ENCODE assay signal across 24 mouse cellular contexts in the genomic region with DNA sequence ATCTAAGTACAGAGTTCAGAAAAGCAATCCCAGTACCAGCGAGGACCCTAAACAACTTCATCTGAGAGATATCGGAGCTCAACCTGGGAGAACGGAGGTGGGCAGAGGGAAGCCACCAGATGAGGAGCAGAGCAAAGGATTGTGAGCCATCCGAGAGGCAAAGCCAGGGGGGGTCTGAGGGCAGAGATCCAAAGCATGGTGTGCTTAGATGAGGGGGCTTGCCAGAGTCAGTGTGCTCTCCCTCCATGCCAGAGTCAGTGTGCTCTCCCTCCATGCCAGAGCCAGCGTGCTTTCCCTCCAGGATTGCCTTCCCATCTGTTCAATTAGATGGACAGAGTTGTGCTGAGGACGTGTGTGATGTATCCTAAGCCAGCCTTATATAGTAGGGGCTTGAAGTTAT. TPM values are rescaled to one million over a fixed set of nuclear protein-coding genes. Genes with fewer than 3 reads are reported as not detected.
A peak's percentile ranks its signal among the peaks of the same experiment; 100 is the strongest.
DNase-seq lines count a peak whose midpoint lies in the region; ATAC-seq and TF ChIP-seq lines count a peak whose summit lies in the region.
"Had no signal": no experiment of that assay in that cellular context is flagged by ENCODE, and none has a peak within 500 bp of the region (broad histone marks: within the 10 kb centered on the region; RNA-seq: fewer than 3 reads in every experiment).

No protein-coding gene starts in this region.

- no peak for TF ChIP-seq CTCF in stomach, postnatal 0 days (IDR thresholded peaks at IDR 0.05; ENCODE audit: low read depth)

- no peak overlapping the region for H3K4me2 ChIP-seq in heart, embryonic 12.5 days
- 0 out of 2 replicates have a peak overlapping the region, but pooled peaks have one; percentile 22 for H3K4me2 ChIP-seq in intestine, embryonic 15.5 days (replicated peaks)
- no peak overlapping the region for H3K4me2 ChIP-seq in intestine, embryonic 16.5 days (ENCODE audit: low read depth, low read length)
- peak overlapping the region; percentile 8 for H3K4me2 ChIP-seq in stomach, postnatal 0 days (replicated peaks; ENCODE audit: low read depth)
- H3K4me2 ChIP-seq: liver, embryonic 11.5 days; midbrain, embryonic 11.5 days had no signal

- TF ChIP-seq EP300 in stomach, postnatal 0 days (optimal IDR thresholded peaks at IDR 0.05) = no peak

- H3K9ac ChIP-seq in heart, embryonic 12.5 days = 0 out of 2 replicates have a peak overlapping the region, but pooled peaks have one; percentile 6
- no peak overlapping the region for H3K9ac ChIP-seq in intestine, embryonic 15.5 days
- no peak overlapping the region for H3K9ac ChIP-seq in intestine, embryonic 16.5 days (ENCODE audit: low read depth, low read length)
- peak overlapping the region; percentile 36; the same call in 1 of the 2 replicates for H3K9ac ChIP-seq in stomach, postnatal 0 days (ENCODE audit: low read length)

- H3K27ac ChIP-seq in heart, embryonic 12.5 days (ENCODE audit: poor library complexity, severe bottlenecking) = no peak overlapping the region
- H3K27ac ChIP-seq in heart, embryonic 10.5 days = no peak overlapping the region
- no peak overlapping the region for H3K27ac ChIP-seq in intestine, embryonic 15.5 days
- H3K27ac ChIP-seq in intestine, embryonic 16.5 days (ENCODE audit: low read length) = no peak overlapping the region
- peak overlapping the region; percentile 18; the same call in 1 of the 2 replicates for H3K27ac ChIP-seq in stomach, postnatal 0 days (replicated peaks)
- H3K27ac ChIP-seq: forebrain, embryonic 10.5 days had no signal

- ATAC-seq in heart, embryonic 12.5 days (ENCODE audit: insufficient number of reproducible peaks, low FRiP score) = no peak
- no peak for ATAC-seq in intestine, embryonic 15.5 days
- no peak for ATAC-seq in intestine, embryonic 16.5 days
- no peak for ATAC-seq in megakaryocyte, adult 5-6 weeks (ENCODE audit: poor library complexity, severe bottlenecking)
- no peak for ATAC-seq in stomach, postnatal 0 days (ENCODE audit: low FRiP score, low TSS enrichment)
- ATAC-seq: CD4-positive, CD25-positive, alpha-beta regulatory T cell, adult 4 months had no signal

- H3K36me3 ChIP-seq in heart, embryonic 12.5 days = peaks cover 4% of the 10 kb centered on the region; the same call in 1 of the 2 replicates
- no peaks in the 10 kb centered on the region for H3K36me3 ChIP-seq in heart, embryonic 10.5 days
- no peaks in the 10 kb centered on the region for H3K36me3 ChIP-seq in intestine, embryonic 15.5 days
- H3K36me3 ChIP-seq in intestine, embryonic 16.5 days (ENCODE audit: control insufficient read depth, insufficient read depth, low read length) = no peaks in the 10 kb centered on the region
- peaks cover 16% of the 10 kb centered on the region for H3K36me3 ChIP-seq in megakaryocyte, embryonic 14.5 days (replicated peaks; ENCODE audit: low read length)
- H3K36me3 ChIP-seq in stomach, postnatal 0 days (ENCODE audit: control insufficient read depth, insufficient read depth, low read length) = no peaks in the 10 kb centered on the region
- H3K36me3 ChIP-seq: forebrain, embryonic 10.5 days had no signal

- peaks cover 64% of the 10 kb centered on the region for H3K4me1 ChIP-seq in heart, embryonic 12.5 days (replicated peaks)
- H3K4me1 ChIP-seq in heart, embryonic 10.5 days = peaks cover 67% of the 10 kb centered on the region
- H3K4me1 ChIP-seq in intestine, embryonic 15.5 days (replicated peaks) = peaks cover 9% of the 10 kb centered on the region
- peaks cover 22% of the 10 kb centered on the region for H3K4me1 ChIP-seq in intestine, embryonic 16.5 days (ENCODE audit: control insufficient read depth, insufficient read depth, low read length)
- H3K4me1 ChIP-seq in megakaryocyte, embryonic 14.5 days = peaks cover 95% of the 10 kb centered on the region
- peaks cover 2% of the 10 kb centered on the region for H3K4me1 ChIP-seq in stomach, postnatal 0 days (replicated peaks; ENCODE audit: control insufficient read depth, insufficient read depth)

- H3K9me3 ChIP-seq in heart, embryonic 12.5 days (replicated peaks) = no peaks in the 10 kb centered on the region
- no peaks in the 10 kb centered on the region for H3K9me3 ChIP-seq in heart, embryonic 10.5 days
- no peaks in the 10 kb centered on the region for H3K9me3 ChIP-seq in intestine, embryonic 15.5 days
- no peaks in the 10 kb centered on the region for H3K9me3 ChIP-seq in intestine, embryonic 16.5 days (ENCODE audit: control insufficient read depth, low read length)
- no peaks in the 10 kb centered on the region for H3K9me3 ChIP-seq in megakaryocyte, embryonic 14.5 days
- no peaks in the 10 kb centered on the region for H3K9me3 ChIP-seq in stomach, postnatal 0 days (ENCODE audit: control insufficient read depth, low read length)
- H3K9me3 ChIP-seq: forebrain, embryonic 10.5 days had no signal

- no peaks in the 10 kb centered on the region for H3K27me3 ChIP-seq in heart, embryonic 12.5 days (replicated peaks)
- no peaks in the 10 kb centered on the region for H3K27me3 ChIP-seq in heart, embryonic 10.5 days (ENCODE audit: insufficient read depth, poor library complexity, severe bottlenecking)
- H3K27me3 ChIP-seq in intestine, embryonic 15.5 days (replicated peaks) = no peaks in the 10 kb centered on the region
- no peaks in the 10 kb centered on the region for H3K27me3 ChIP-seq in intestine, embryonic 16.5 days (replicated peaks; ENCODE audit: control insufficient read depth, insufficient read depth, low read length)
- peaks cover 31% of the 10 kb centered on the region for H3K27me3 ChIP-seq in megakaryocyte, embryonic 14.5 days (replicated peaks)
- H3K27me3 ChIP-seq in stomach, postnatal 0 days (ENCODE audit: control insufficient read depth, insufficient read depth, low read length) = no peaks in the 10 kb centered on the region

- H3K4me3 ChIP-seq in heart, embryonic 12.5 days = no peak overlapping the region
- no peak overlapping the region for H3K4me3 ChIP-seq in heart, embryonic 10.5 days
- no peak overlapping the region for H3K4me3 ChIP-seq in intestine, embryonic 15.5 days (replicated peaks)
- H3K4me3 ChIP-seq in intestine, embryonic 16.5 days (ENCODE audit: low read length) = no peak overlapping the region
- peak overlapping the region; percentile 64 for H3K4me3 ChIP-seq in megakaryocyte, embryonic 14.5 days (replicated peaks)
- H3K4me3 ChIP-seq in stomach, postnatal 0 days (ENCODE audit: low read depth, low read length) = no peak overlapping the region
- H3K4me3 ChIP-seq: forebrain, embryonic 10.5 days; myocyte had no signal

- no peak for DNase-seq in heart, embryonic 10.5 days (ENCODE audit: low spot score)
- DNase-seq in stomach, postnatal 0 days (ENCODE audit: low spot score) = no peak
- DNase-seq in thymus, postnatal 4 days = no peak
- DNase-seq: adrenal gland, adult 2 months; lung, postnatal 10 days; right cerebral cortex, adult 18-20 months; thymus, postnatal 25 days had no signal

- 71% methylated on average over 6 of the region's 6 CpGs for WGBS in heart, embryonic 12.5 days
- WGBS in heart, embryonic 10.5 days = 71% methylated on average over 6 of the region's 6 CpGs
- WGBS in intestine, embryonic 15.5 days = 71% methylated on average over 6 of the region's 6 CpGs
- WGBS in intestine, embryonic 16.5 days = 75% methylated on average over 6 of the region's 6 CpGs
- 79% methylated on average over 6 of the region's 6 CpGs for WGBS in stomach, postnatal 0 days

RNA-seq across cellular contexts. Expression of gene Tspan2, which starts 2.8 kb away (rescaled TPM):
- polyA plus RNA-seq in heart, embryonic 12.5 days (2016; fragmentation: Nextera tagmentation; extraction: Ambion mirVana) = 36.0 and 37.0 TPM in 2 replicates
- polyA plus RNA-seq in heart, embryonic 10.5 days (2016; fragmentation: Nextera tagmentation; extraction: Ambion mirVana) = 24.6 and 39.1 TPM in 2 replicates
- 15.2 and 15.4 TPM in 2 replicates for polyA plus RNA-seq in intestine, embryonic 15.5 days (2015; fragmentation: Nextera tagmentation; extraction: Ambion mirVana)
- polyA plus RNA-seq in intestine, embryonic 16.5 days (2015; fragmentation: Nextera tagmentation; extraction: Ambion mirVana) = 15.0 and 15.2 TPM in 2 replicates
- polyA plus RNA-seq in megakaryocyte, embryonic 14.5 days (2012; ENCODE audit: insufficient read depth, low replicate concordance) = 0.21 TPM in 1 of 2 replicates, not detected in the other
- total RNA-seq in megakaryocyte, adult 5-6 weeks (2015) = 4.0 and 4.7 TPM in 2 replicates
- total RNA-seq in megakaryocyte, adult 5-6 weeks (2017) = 2.7 and 2.8 TPM in 2 replicates
- 20.7 and 21.3 TPM in 2 replicates for polyA plus RNA-seq in stomach, postnatal 0 days (2015; fragmentation: Nextera tagmentation; extraction: Ambion mirVana)
- total RNA-seq: MEL had no signal

RNA-seq across cellular contexts. Expression of gene Tshb, which starts 45.4 kb away (rescaled TPM):
- polyA plus RNA-seq in heart, embryonic 12.5 days (2016; fragmentation: Nextera tagmentation; extraction: Ambion mirVana) = 0.04 and 0.10 TPM in 2 replicates
- polyA plus RNA-seq in heart, embryonic 10.5 days (2016; fragmentation: Nextera tagmentation; extraction: Ambion mirVana) = 0.10 TPM in 2 replicates
- polyA plus RNA-seq in intestine, embryonic 15.5 days (2015; fragmentation: Nextera tagmentation; extraction: Ambion mirVana) = 0.11 and 0.27 TPM in 2 replicates
- 0.10 TPM in 1 of 2 replicates, not detected in the other for polyA plus RNA-seq in intestine, embryonic 16.5 days (2015; fragmentation: Nextera tagmentation; extraction: Ambion mirVana)
- not detected in 2 replicates for polyA plus RNA-seq in megakaryocyte, embryonic 14.5 days (2012; ENCODE audit: insufficient read depth, low replicate concordance)
- not detected in 2 replicates for total RNA-seq in megakaryocyte, adult 5-6 weeks (2015)
- not detected in 2 replicates for total RNA-seq in megakaryocyte, adult 5-6 weeks (2017)
- 0.15 and 0.30 TPM in 2 replicates for polyA plus RNA-seq in stomach, postnatal 0 days (2015; fragmentation: Nextera tagmentation; extraction: Ambion mirVana)
- total RNA-seq: adrenal gland, adult 2 months; common myeloid progenitor, adult 5-6 weeks; gastrocnemius, postnatal 4 days; layer of hippocampus, adult 8-10 months; left cerebral cortex, postnatal 10 days; MEL had no signal
- polyA plus RNA-seq: adrenal gland, adult 2 months; brain, embryonic 14.5 days; CD4-positive, CD25-positive, alpha-beta regulatory T cell, adult 4 months; kidney, embryonic 16.5 days; myocyte had no signal

Comparison
In these comparisons a context has a peak if more than half of its experiments do, and no peak if none do; other contexts are left out.
1. H3K4me2 ChIP-seq: peak in intestine, embryonic 15.5 days (single experiment) and stomach, postnatal 0 days (single experiment); none in heart, embryonic 12.5 days (single experiment) and intestine, embryonic 16.5 days (single experiment).
2. H3K9ac ChIP-seq: peak in heart, embryonic 12.5 days (single experiment) and stomach, postnatal 0 days (single experiment); none in intestine, embryonic 15.5 days (single experiment) and intestine, embryonic 16.5 days (single experiment).
3. RNA of gene Tspan2, which starts 2.8 kb away (polyA plus RNA-seq): 36.0 to 37.0 TPM in heart, embryonic 12.5 days, 24.6 to 39.1 TPM in heart, embryonic 10.5 days, 20.7 to 21.3 TPM in stomach, postnatal 0 days, 15.2 to 15.4 TPM in intestine, embryonic 15.5 days and 15.0 to 15.2 TPM in intestine, embryonic 16.5 days; 0.21 TPM in megakaryocyte, embryonic 14.5 days; every median in the first group is over 10 times any median in the second.